Mouse (Mus musculus): ENCODE measurements around the gene Ap1b1.
A peak's percentile ranks its signal among the peaks of the same experiment; 100 is the strongest.

DNA sequence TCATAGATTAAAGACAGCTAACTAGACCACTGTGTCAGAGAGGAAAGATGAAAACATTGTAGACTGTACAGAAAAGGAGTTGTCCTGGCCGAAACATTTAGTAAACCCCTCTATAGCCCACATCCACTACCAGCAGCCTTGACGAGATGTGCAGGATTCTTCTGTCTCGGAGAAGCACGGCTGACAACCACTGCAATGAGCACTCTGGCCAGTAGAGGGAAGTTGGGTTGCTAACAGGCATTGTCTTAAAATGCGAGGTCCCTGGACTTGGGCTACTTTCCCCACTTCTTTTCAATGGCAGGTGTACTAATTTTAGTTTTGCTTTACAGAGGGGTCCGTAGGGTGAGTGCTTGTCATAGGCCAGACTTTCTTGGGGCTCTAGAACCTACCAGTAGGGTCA is 30.9 kb downstream of the Ap1b1 start:
- TF ChIP-seq EP300 (IDR thresholded peaks at IDR 0.05; ENCODE audit: low read length): no peak
- TF ChIP-seq E2F4 (IDR thresholded peaks at IDR 0.05; ENCODE audit: insufficient replicate concordance, low read depth, low read length): no peak
- peak; percentile 31 to 56; a peak in 3 of 4 replicates for TF ChIP-seq CTCF (conservative IDR thresholded peaks at IDR 0.05 in 1 of 2, IDR thresholded peaks at IDR 0.05 in 1 of 2; ENCODE audit: low read depth in 2 of 2, low read length in 2 of 2)
- TF ChIP-seq NELFE (IDR thresholded peaks at IDR 0.05; ENCODE audit: low read depth, low read length): no peak
- TF ChIP-seq MXI1 (IDR thresholded peaks at IDR 0.05; ENCODE audit: low read depth, low read length): no peak
- TF ChIP-seq RCOR1 (conservative IDR thresholded peaks at IDR 0.05; ENCODE audit: low read depth, low read length): no peak
- TF ChIP-seq SIN3A (IDR thresholded peaks at IDR 0.05; ENCODE audit: low read length): no peak
- no peak for TF ChIP-seq POLR2A (IDR thresholded peaks at IDR 0.05; ENCODE audit: low read depth, low read length)
- TF ChIP-seq ZNF384 (IDR thresholded peaks at IDR 0.05; ENCODE audit: low read depth, low read length): no peak
- no peak for TF ChIP-seq UBTF (IDR thresholded peaks at IDR 0.05; ENCODE audit: low read depth, low read length)
- TF ChIP-seq TCF12 (IDR thresholded peaks at IDR 0.05; ENCODE audit: low read depth, low read length): no peak

Measured in CH12.LX (cell line).